Mouse (Mus musculus) lung, embryonic 14.5 days (tissue): ENCODE results near the gene Thada. TPM values are rescaled to one million over a fixed set of nuclear protein-coding genes. Genes with fewer than 3 reads are reported as not detected.
A peak's percentile ranks its signal among the peaks of the same experiment; 100 is the strongest.

Experiments
- ATAC-seq: fragments of 200-750 bp; cut with Nextera tagmentation; 2 replicates; pipeline ENCODE4 v1.8.0; 2017; ENCODE audit warnings: mild to moderate bottlenecking, moderate TSS enrichment, moderate library complexity; ENCODE audit not compliant: insufficient read depth
- DNase-seq: peaks from one replicate; pipeline ENCODE4 v3.0.0-alpha.2; 2015
- H3K27ac ChIP-seq: fragments of 300-500 bp; sonication (generic); 2 replicates; pipeline ENCODE4 v1.5.1; 2014; ENCODE audit warnings: low read depth, mild to moderate bottlenecking, moderate library complexity
- H3K27me3 ChIP-seq: fragments of 300-500 bp; sonication (generic); 2 replicates; pipeline ENCODE4 v1.6.1; 2014; ENCODE audit warnings: low read length, control low read depth; ENCODE audit not compliant: insufficient read depth
- H3K36me3 ChIP-seq: fragments of 300-500 bp; sonication (generic); 2 replicates; pipeline ENCODE4 v1.6.1; 2014; ENCODE audit warnings: control low read depth; ENCODE audit not compliant: insufficient read depth
- H3K4me1 ChIP-seq: fragments of 300-500 bp; sonication (generic); 2 replicates; pipeline ENCODE4 v1.6.1; 2014; ENCODE audit warnings: antibody characterized with exemption, control low read depth; ENCODE audit not compliant: insufficient read depth
- H3K4me2 ChIP-seq: fragments of 300-500 bp; sonication (generic); 2 replicates; pipeline ENCODE4 v1.6.1; 2014; ENCODE audit warnings: mild to moderate bottlenecking
- H3K4me3 ChIP-seq: fragments of 300-500 bp; sonication (generic); 2 replicates; pipeline ENCODE4 v1.5.1; 2014; ENCODE audit warnings: low read depth, low read length
- H3K9ac ChIP-seq: fragments of 300-500 bp; sonication (generic); 2 replicates; pipeline ENCODE4 v1.6.1; 2014
- H3K9me3 ChIP-seq: fragments of 300-500 bp; sonication (generic); 2 replicates; pipeline ENCODE4 v1.6.1; 2016; ENCODE audit warnings: low read depth, low read length, control low read depth
- CTCF ChIP-seq: IDR thresholded peaks from 2 replicates; pipeline ENCODE4 v1.5.1; 2016; ENCODE audit warnings: antibody characterized with exemption, low read depth
- WGBS: fragments of 180-500 bp; shearing (Covaris S2); extraction: QIAGEN DNeasy Blood & Tissue Kit; methylation state at CpG from one replicate; pipeline ENCODE4 v1.1.7; 2014; 5-methylcytosine and 5-hydroxymethylcytosine counted together
- polyA plus RNA-seq: library from polyadenylated mRNA; unstranded; fragments of >200 nt; fragmentation: Nextera tagmentation; extraction: Ambion mirVana; gene quantifications from 2 replicates; pipeline ENCODE4 v1.2.1, GENCODE M21; 2014

Gene Thada
- polyA plus RNA-seq, 1 experiment from 2014 or later, result 14.5 TPM

DNA sequence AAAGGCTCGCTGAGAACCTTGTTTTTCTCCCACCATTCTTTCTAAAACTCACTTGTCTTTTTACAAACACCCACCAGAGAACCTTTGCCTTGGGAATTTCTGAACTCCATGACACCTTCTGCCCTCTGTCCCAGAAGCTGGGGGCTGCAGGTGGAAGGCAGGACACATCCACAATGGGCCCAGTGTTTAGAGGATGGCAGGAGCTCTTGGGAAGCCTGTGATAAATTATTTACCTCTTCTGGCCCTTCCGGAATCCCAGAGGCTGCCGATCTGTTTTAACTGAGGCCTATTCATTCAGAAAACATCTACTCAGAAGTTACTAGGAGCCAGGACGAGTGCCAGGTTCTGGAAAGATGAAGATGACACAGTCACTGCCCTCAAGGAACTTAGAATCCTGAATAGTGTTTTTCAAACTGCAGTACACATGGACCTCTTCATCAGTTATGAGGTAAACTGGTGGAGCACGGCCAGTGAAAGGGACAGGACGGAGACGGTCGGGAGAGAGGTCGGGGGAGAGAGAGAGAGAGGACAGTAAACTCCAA is 209.7 kb downstream of the Thada start:
- TF ChIP-seq CTCF, result no peak
- no peaks in the 10 kb centered on the region for H3K9me3 ChIP-seq
- no peak for DNase-seq
- H3K27me3 ChIP-seq, result no peaks in the 10 kb centered on the region
- no peak overlapping the region for H3K4me3 ChIP-seq
- ATAC-seq, result no peak
- WGBS, result 40% methylated on average over 9 of the region's 9 CpGs
- peaks cover 12% of the 10 kb centered on the region; the same call in 1 of the 2 replicates for H3K36me3 ChIP-seq
- H3K4me2 ChIP-seq, result no peak overlapping the region
- H3K4me1 ChIP-seq, result no peaks in the 10 kb centered on the region
- 0 out of 2 replicates have a peak overlapping the region, but pooled peaks have one; percentile 3 for H3K9ac ChIP-seq
- H3K27ac ChIP-seq, result peak overlapping the region; percentile 56; the same call in 1 of the 2 replicates

- Histone ChIP-seq H3K4me2 (no peak overlapping the region), H3K27ac (peak overlapping the region; percentile 56; the same call in 1 of the 2 replicates), H3K27me3 (no peaks in the 10 kb centered on the region), H3K4me3 (no peak overlapping the region), H3K9ac (0 out of 2 replicates have a peak overlapping the region, but pooled peaks have one; percentile 3), H3K4me1 (no peaks in the 10 kb centered on the region), H3K9me3 (no peaks in the 10 kb centered on the region), H3K36me3 (peaks cover 14% of the 10 kb centered on the region; the same call in 1 of the 2 replicates)
- DNase-seq, result no peak
- 21% methylated on average over 2 of the region's 2 CpGs for WGBS
- no peak for ATAC-seq
- no peak for TF ChIP-seq CTCF
Observed at GRCm38 (mm10) chr17:84255841-84256240, 210.2 kb downstream of the Thada start.

DNA sequence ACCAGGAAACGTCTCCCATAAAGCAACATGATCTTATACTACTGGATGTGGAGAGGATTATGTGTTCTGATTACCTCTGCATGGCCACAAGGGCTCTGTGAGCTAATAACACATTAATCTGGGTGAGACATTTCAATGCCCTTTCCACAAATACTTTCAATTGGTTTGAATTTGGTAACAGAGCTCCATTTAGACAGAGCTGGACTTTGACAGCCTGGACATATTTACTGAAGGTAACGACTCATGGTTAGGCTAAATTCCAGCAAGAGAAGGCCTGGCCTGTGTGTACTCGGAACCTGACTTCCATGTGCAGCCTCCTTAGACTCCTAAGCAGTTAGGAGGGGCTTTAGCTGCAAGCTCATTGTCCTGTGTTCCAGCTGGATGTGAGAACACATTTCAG is 214.6 kb downstream of the Thada start:
- Histone ChIP-seq H3K9me3 (no peaks in the 10 kb centered on the region), H3K27ac (no peak overlapping the region), H3K9ac (no peak overlapping the region), H3K27me3 (no peaks in the 10 kb centered on the region), H3K4me2 (no peak overlapping the region), H3K4me1 (no peaks in the 10 kb centered on the region), H3K36me3 (peaks cover 33% of the 10 kb centered on the region; the same call in 1 of the 2 replicates), H3K4me3 (no peak overlapping the region)
- no peak for ATAC-seq
- 78% methylated on average over 3 of the region's 3 CpGs for WGBS
- no peak for TF ChIP-seq CTCF
- no peak for DNase-seq

- Histone ChIP-seq H3K4me1 (no peaks in the 10 kb centered on the region; the same call in 1 of the 2 replicates), H3K4me2 (no peak overlapping the region), H3K9ac (no peak overlapping the region), H3K4me3 (no peak overlapping the region), H3K9me3 (no peaks in the 10 kb centered on the region), H3K27ac (peak overlapping the region; percentile 31; the same call in 1 of the 2 replicates), H3K27me3 (no peaks in the 10 kb centered on the region), H3K36me3 (peaks cover 10% of the 10 kb centered on the region; the same call in 1 of the 2 replicates)
- ATAC-seq (peak; percentile 47), DNase-seq (no peak)
- TF ChIP-seq CTCF, result no peak
- WGBS, result 59% methylated on average over 18 of the region's 18 CpGs
Observed at GRCm38 (mm10) chr17:84244182-84244920, 221.7 kb downstream of the Thada start.

GRCm38 (mm10) chr17:84243759-84244158 is 222.2 kb downstream of the Thada start:
- 48% methylated on average over 6 of the region's 6 CpGs for WGBS
- Histone ChIP-seq H3K27me3 (no peaks in the 10 kb centered on the region), H3K4me2 (no peak overlapping the region), H3K4me1 (no peaks in the 10 kb centered on the region; the same call in 1 of the 2 replicates), H3K27ac (peak overlapping the region; percentile 31; the same call in 1 of the 2 replicates), H3K4me3 (no peak overlapping the region), H3K36me3 (peaks cover 10% of the 10 kb centered on the region; the same call in 1 of the 2 replicates), H3K9me3 (no peaks in the 10 kb centered on the region), H3K9ac (no peak overlapping the region)
- no peak for TF ChIP-seq CTCF
- DNase-seq (peak; percentile 18), ATAC-seq (peak; percentile 77; the same call in 1 of the 2 replicates)

DNA sequence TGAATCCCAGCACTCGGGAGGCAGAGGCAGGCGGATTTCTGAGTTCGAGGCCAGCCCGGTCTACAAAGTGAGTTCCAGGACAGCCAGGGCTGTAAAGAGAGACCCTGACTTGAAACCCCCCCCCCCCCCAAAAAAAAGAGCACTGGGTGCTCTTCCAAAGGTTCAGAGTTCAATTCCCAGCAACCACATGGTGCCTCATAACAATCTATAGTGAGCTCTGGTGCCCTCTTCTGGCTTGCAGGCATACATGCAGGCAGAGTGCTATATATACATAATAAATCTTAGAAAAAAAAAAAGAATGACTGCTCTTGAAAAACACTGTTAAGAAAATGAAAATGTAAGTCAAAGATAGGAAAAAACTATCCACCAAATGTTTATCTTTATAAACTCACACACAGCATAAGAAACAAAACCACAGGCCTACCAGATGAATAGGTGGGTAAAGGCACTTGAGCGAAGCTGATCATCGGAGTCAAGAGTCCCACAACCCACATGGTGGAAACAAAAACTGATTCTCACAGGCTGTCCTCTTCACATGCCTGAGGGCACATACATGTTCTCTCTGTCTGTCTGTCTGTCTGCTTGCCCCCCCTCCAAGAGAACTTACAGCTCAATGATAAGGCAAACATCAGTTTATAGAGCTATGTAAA is 224.6 kb downstream of the Thada start:
- 94% methylated on average over 6 of the region's 6 CpGs for WGBS
- DNase-seq, result no peak
- no peak overlapping the region for H3K4me2 ChIP-seq
- peaks cover 1% of the 10 kb centered on the region; the same call in 1 of the 2 replicates for H3K36me3 ChIP-seq
- no peaks in the 10 kb centered on the region for H3K9me3 ChIP-seq
- H3K4me3 ChIP-seq, result no peak overlapping the region
- no peak overlapping the region for H3K9ac ChIP-seq
- H3K4me1 ChIP-seq, result no peaks in the 10 kb centered on the region; the same call in 1 of the 2 replicates
- H3K27ac ChIP-seq, result no peak overlapping the region
- no peak for ATAC-seq
- TF ChIP-seq CTCF, result peak; percentile 25; the same call in 1 of the 2 replicates
- no peaks in the 10 kb centered on the region for H3K27me3 ChIP-seq
